Mouse (Mus musculus) lung, postnatal 0 days (tissue): ENCODE data around the gene Acin1.

Experiments
- CTCF ChIP-seq: IDR thresholded peaks from 2 replicates; pipeline ENCODE4 v1.5.1; 2016; ENCODE audit warnings: antibody characterized with exemption, mild to moderate bottlenecking
- EP300 ChIP-seq: IDR thresholded peaks from 2 replicates; pipeline ENCODE4 v1.6.1; 2016; ENCODE audit warnings: antibody characterized with exemption, mild to moderate bottlenecking, control low read depth

DNA sequence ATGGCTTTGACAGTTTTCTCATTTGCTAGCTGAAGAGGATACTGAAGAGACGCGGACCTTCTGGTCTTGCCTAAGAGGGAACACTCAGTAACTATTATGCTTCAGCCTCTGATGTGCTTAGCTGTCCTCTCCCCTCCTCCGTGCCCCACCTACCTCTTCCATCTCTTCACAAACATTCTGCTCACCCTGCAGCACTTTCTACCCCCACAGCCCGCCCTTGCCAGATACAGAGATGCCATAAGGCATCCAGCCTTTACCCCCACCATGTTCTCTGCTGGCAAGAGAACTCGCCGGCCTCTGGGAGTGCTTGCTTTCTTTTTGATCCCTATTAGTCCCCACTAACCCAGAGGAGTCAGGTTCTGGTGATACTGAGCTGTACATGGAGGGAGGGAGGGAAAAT lies 76.1 kb downstream of the Acin1 start:
- TF ChIP-seq EP300 (no peak), CTCF (no peak)
